Mouse (Mus musculus): ENCODE data around the gene Tcte1.

DNA sequence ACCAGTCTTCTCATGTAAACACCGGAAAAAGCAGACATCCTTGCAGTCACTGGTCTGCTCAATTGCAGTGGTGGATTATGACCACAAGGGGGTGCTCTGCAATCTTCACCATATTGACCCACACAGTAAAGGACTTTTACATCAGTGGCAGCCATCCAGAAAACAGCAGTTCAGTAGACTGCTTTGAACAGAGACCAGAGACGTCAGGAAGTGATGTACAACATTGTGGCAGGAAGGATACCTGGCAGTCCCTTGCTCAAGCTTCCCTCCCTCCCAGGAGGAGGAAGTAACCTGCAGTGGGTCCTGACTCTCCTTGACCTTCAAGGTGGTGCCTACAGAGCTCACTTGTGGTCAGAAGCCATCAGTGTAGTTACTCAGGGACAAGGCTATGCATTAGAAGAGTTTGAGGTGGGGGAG lies 58.3 kb downstream of the Tcte1 start:
- TF ChIP-seq POLR2A (IDR thresholded peaks at IDR 0.05; ENCODE audit: low read depth, low read length) (no peak), CTCF (IDR thresholded peaks at IDR 0.05; ENCODE audit: extremely low read depth, insufficient read depth, insufficient read length, insufficient replicate concordance) (peak; percentile 56; the same call in 1 of the 2 replicates)

Measured in spleen, adult 2 months (tissue).